Mouse (Mus musculus): Measurements from ENCODE around the gene Klhdc7a.

GRCm38 (mm10) chr4:139978716-139979115, 10.9 kb upstream of the Klhdc7a start:
- TF ChIP-seq CTCF (IDR thresholded peaks at IDR 0.05; ENCODE audit: borderline replicate concordance, control insufficient read depth, extremely low read depth, insufficient read depth, low read length, poor library complexity) (no peak), POLR2A (IDR thresholded peaks at IDR 0.05; ENCODE audit: control insufficient read depth, extremely low read depth, insufficient read depth, low read length, poor library complexity) (no peak)
